Mouse (Mus musculus) heart, embryonic 12.5 days (tissue): ENCODE results near the gene Eef1b2. TPM values are rescaled to one million over a fixed set of nuclear protein-coding genes. Genes with fewer than 3 reads are reported as not detected.
"Not testable (repeated sequence)": the region's sequence is repeated elsewhere in the genome, so short reads cannot be mapped to it uniquely, and the experiment has no call there.

Source experiments
- ATAC-seq: fragments of 200-750 bp; cut with Nextera tagmentation; 2 replicates; pipeline ENCODE4 v1.8.0; 2017; ENCODE audit warnings: moderate TSS enrichment, moderate library complexity; ENCODE audit not compliant: insufficient number of reproducible peaks, low FRiP score
- H3K27ac ChIP-seq: fragments of 300-500 bp; sonication (generic); 2 replicates; pipeline ENCODE4 v1.5.1; 2016; ENCODE audit warnings: mild to moderate bottlenecking, moderate library complexity; ENCODE audit not compliant: poor library complexity, severe bottlenecking
- H3K27me3 ChIP-seq: fragments of 300-500 bp; sonication (generic); replicated peaks from 2 replicates; pipeline ENCODE4 v1.6.1; 2016; ENCODE audit warnings: mild to moderate bottlenecking, moderate library complexity
- H3K36me3 ChIP-seq: fragments of 300-500 bp; sonication (generic); 2 replicates; pipeline ENCODE4 v1.6.1; 2016; ENCODE audit warnings: mild to moderate bottlenecking, moderate library complexity
- H3K4me1 ChIP-seq: fragments of 300-500 bp; sonication (generic); replicated peaks from 2 replicates; pipeline ENCODE4 v1.6.1; 2016; ENCODE audit warnings: mild to moderate bottlenecking
- H3K4me2 ChIP-seq: fragments of 300-500 bp; sonication (generic); 2 replicates; pipeline ENCODE4 v1.6.1; 2016; ENCODE audit warnings: mild to moderate bottlenecking, moderate library complexity
- H3K4me3 ChIP-seq: fragments of 300-500 bp; sonication (generic); 2 replicates; pipeline ENCODE4 v1.5.1; 2016; ENCODE audit warnings: mild to moderate bottlenecking
- H3K9ac ChIP-seq: fragments of 300-500 bp; sonication (generic); 2 replicates; pipeline ENCODE4 v1.6.1; 2016; ENCODE audit warnings: mild to moderate bottlenecking, moderate library complexity
- H3K9me3 ChIP-seq: fragments of 300-500 bp; sonication (generic); replicated peaks from 2 replicates; pipeline ENCODE4 v1.6.1; 2016; ENCODE audit warnings: mild to moderate bottlenecking, moderate library complexity
- WGBS: fragments of 180-500 bp; shearing (Covaris S2); methylation state at CpG from one replicate; pipeline ENCODE4 v1.1.7; 2016; 5-methylcytosine and 5-hydroxymethylcytosine counted together
- polyA plus RNA-seq: library from polyadenylated mRNA; unstranded; fragments of >200 nt; fragmentation: Nextera tagmentation; extraction: Ambion mirVana; gene quantifications from 2 replicates; pipeline ENCODE4 v1.2.1, GENCODE M21; 2016

Gene Eef1b2
- polyA plus RNA-seq, 1 experiment from 2014 or later = 297 TPM

GRCm38 (mm10) chr1:63176259-63176603 lies 394 bp upstream of the Eef1b2 start:
- Histone ChIP-seq H3K9me3 (no peaks in the 10 kb centered on the region), H3K36me3 (peaks cover 34% of the 10 kb centered on the region), H3K4me3 (peak overlapping the region; percentile 89), H3K4me1 (peaks cover 22% of the 10 kb centered on the region), H3K9ac (peak overlapping the region; percentile 98), H3K27ac (peak overlapping the region; percentile 94), H3K27me3 (no peaks in the 10 kb centered on the region), H3K4me2 (peak overlapping the region; percentile 95)
- peak; percentile 43 for ATAC-seq
- WGBS = under 1% methylated on average over 14 of the region's 14 CpGs

GRCm38 (mm10) chr1:63178308-63178707 lies 1.7 kb downstream of the Eef1b2 start:
- WGBS = 66% methylated on average over 3 of the region's 3 CpGs
- H3K4me1 ChIP-seq = peaks cover 22% of the 10 kb centered on the region
- peak overlapping the region; percentile 98; the same call in 1 of the 2 replicates for H3K9ac ChIP-seq
- H3K4me3 ChIP-seq = peak overlapping the region; percentile 89
- peak overlapping the region; percentile 95 for H3K4me2 ChIP-seq
- peaks cover 30% of the 10 kb centered on the region for H3K36me3 ChIP-seq
- no peaks in the 10 kb centered on the region for H3K9me3 ChIP-seq
- H3K27ac ChIP-seq = no peak overlapping the region; the same call in 1 of the 2 replicates
- ATAC-seq = no peak
- H3K27me3 ChIP-seq = no peaks in the 10 kb centered on the region

DNA sequence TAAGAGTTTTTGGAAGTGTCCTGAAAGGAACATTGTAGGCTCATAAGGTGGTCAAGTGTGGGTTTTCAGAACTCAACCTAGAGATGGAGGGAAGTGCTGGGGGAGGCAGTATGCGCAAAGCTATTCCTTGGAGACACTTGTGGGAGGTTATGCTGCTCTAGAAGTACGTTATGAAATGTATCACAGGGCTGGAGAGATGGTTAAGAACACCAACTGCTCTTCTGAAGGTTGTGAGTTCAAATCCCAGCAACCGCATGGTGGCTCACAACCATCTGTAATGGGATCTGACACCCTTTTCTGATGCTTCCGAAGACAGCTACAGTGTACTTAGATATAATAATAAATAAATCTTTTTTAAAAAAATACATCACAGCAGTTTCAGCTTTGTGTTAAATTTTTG lies 3.5 kb downstream of the Eef1b2 start:
- ATAC-seq = no peak
- H3K9me3 ChIP-seq = no peaks in the 10 kb centered on the region
- H3K36me3 ChIP-seq = peaks cover 27% of the 10 kb centered on the region
- no peaks in the 10 kb centered on the region for H3K27me3 ChIP-seq
- H3K9ac ChIP-seq = no peak overlapping the region
- H3K4me3 ChIP-seq = no peak overlapping the region
- no peak overlapping the region for H3K27ac ChIP-seq
- H3K4me1 ChIP-seq = peaks cover 17% of the 10 kb centered on the region
- WGBS = 88% methylated on average over 4 of the region's 4 CpGs
- no peak overlapping the region for H3K4me2 ChIP-seq

- H3K4me3 ChIP-seq, H3K9me3 ChIP-seq, H3K4me2 ChIP-seq, H3K27ac ChIP-seq, H3K27me3 ChIP-seq, ATAC-seq, H3K9ac ChIP-seq: not testable (repeated sequence)
- 67% methylated on average over 4 of the region's 4 CpGs for WGBS
- peaks cover 27% of the 10 kb centered on the region for H3K36me3 ChIP-seq
- peaks cover 13% of the 10 kb centered on the region for H3K4me1 ChIP-seq
Observed at GRCm38 (mm10) chr1:63180575-63180974, 4.0 kb downstream of the Eef1b2 start.

- Histone ChIP-seq H3K9me3 (no peaks in the 10 kb centered on the region), H3K4me1 (peaks cover 10% of the 10 kb centered on the region), H3K4me2 (no peak overlapping the region), H3K36me3 (peaks cover 27% of the 10 kb centered on the region), H3K27ac (no peak overlapping the region), H3K4me3 (no peak overlapping the region), H3K9ac (no peak overlapping the region), H3K27me3 (no peaks in the 10 kb centered on the region)
- WGBS = 5% methylated on average over 3 of the region's 3 CpGs
- ATAC-seq = peak; percentile 63
Observed at GRCm38 (mm10) chr1:63181019-63181418, 4.4 kb downstream of the Eef1b2 start.

DNA sequence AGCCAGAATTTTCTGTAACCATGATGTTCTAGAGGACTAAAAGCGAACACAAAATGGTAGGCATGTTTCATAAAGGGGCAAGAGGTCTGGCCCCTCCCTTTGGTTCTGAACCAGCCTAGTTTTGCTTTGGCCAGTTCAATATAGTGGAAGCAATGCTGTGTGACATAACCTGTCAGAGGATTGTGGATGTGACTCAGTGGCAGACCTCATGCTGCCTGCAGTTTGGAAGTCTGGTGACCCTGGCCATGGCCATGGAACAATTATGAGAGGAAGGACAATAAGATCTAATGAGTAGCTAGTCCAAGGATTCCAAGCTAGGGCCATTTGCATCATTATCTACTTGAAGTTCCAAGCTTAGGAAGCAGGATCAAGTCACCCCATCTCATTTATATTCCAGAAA lies 4.9 kb downstream of the Eef1b2 start:
- H3K27ac ChIP-seq = no peak overlapping the region
- H3K4me3 ChIP-seq = no peak overlapping the region
- no peaks in the 10 kb centered on the region for H3K9me3 ChIP-seq
- H3K4me2 ChIP-seq = no peak overlapping the region
- ATAC-seq = no peak
- WGBS = 98% methylated on average over 1 of the region's 1 CpGs
- peaks cover 10% of the 10 kb centered on the region for H3K4me1 ChIP-seq
- peaks cover 27% of the 10 kb centered on the region for H3K36me3 ChIP-seq
- H3K9ac ChIP-seq = no peak overlapping the region
- no peaks in the 10 kb centered on the region for H3K27me3 ChIP-seq

GRCm38 (mm10) chr1:63182212-63182611 lies 5.6 kb downstream of the Eef1b2 start:
- Histone ChIP-seq H3K36me3 (peaks cover 27% of the 10 kb centered on the region), H3K4me1 (peaks cover 10% of the 10 kb centered on the region), H3K4me2 (no peak overlapping the region), H3K27me3 (no peaks in the 10 kb centered on the region), H3K9me3 (no peaks in the 10 kb centered on the region), H3K4me3 (no peak overlapping the region), H3K9ac (no peak overlapping the region), H3K27ac (no peak overlapping the region)
- WGBS = 82% methylated on average over 5 of the region's 5 CpGs
- ATAC-seq = no peak

- Histone ChIP-seq H3K4me3 (no peak overlapping the region), H3K9me3 (no peaks in the 10 kb centered on the region), H3K27ac (no peak overlapping the region), H3K27me3 (no peaks in the 10 kb centered on the region), H3K36me3 (peaks cover 27% of the 10 kb centered on the region), H3K4me1 (peaks cover 7% of the 10 kb centered on the region), H3K9ac (no peak overlapping the region), H3K4me2 (no peak overlapping the region)
- WGBS = 59% methylated on average over 10 of the region's 10 CpGs
- no peak for ATAC-seq
Observed at GRCm38 (mm10) chr1:63182636-63183270, 6.1 kb downstream of the Eef1b2 start.

GRCm38 (mm10) chr1:63185430-63185829 lies 8.8 kb downstream of the Eef1b2 start:
- H3K36me3 ChIP-seq, H3K27ac ChIP-seq, H3K4me3 ChIP-seq, ATAC-seq, H3K27me3 ChIP-seq, H3K4me2 ChIP-seq, H3K9ac ChIP-seq, H3K4me1 ChIP-seq, H3K9me3 ChIP-seq: not testable (repeated sequence)
- WGBS = 93% methylated on average over 6 of the region's 6 CpGs

- no peak overlapping the region for H3K4me3 ChIP-seq
- no peaks in the 10 kb centered on the region for H3K27me3 ChIP-seq
- H3K9ac ChIP-seq = no peak overlapping the region
- H3K27ac ChIP-seq = no peak overlapping the region
- no peak for ATAC-seq
- H3K9me3 ChIP-seq = no peaks in the 10 kb centered on the region
- WGBS = 78% methylated on average over 3 of the region's 3 CpGs
- H3K4me1 ChIP-seq = peaks cover 20% of the 10 kb centered on the region
- H3K4me2 ChIP-seq = no peak overlapping the region
- H3K36me3 ChIP-seq = no peaks in the 10 kb centered on the region
Observed at GRCm38 (mm10) chr1:63188536-63188935, 11.9 kb downstream of the Eef1b2 start.

DNA sequence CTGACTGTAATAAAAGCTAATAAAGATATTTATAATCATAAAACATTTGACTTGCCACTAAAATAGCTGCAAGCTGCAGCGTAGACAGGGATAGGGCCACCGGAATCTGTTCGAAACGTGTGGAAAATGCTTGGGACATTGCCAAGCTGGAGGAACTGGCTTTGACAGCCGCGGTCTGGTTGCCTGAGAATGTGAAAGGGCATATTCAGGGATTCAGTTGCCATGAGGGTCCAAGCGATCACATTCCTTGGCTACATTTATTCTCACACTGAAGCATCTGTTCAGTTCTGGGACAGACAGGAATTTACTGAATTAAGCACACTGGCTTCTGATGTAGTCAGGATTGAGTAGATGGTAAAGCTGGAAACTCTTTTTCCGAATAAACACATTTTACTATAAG lies 14.2 kb downstream of the Eef1b2 start:
- Histone ChIP-seq H3K27ac (peak overlapping the region; percentile 51), H3K9ac (no peak overlapping the region), H3K4me1 (peaks cover 21% of the 10 kb centered on the region), H3K27me3 (no peaks in the 10 kb centered on the region), H3K36me3 (no peaks in the 10 kb centered on the region), H3K9me3 (no peaks in the 10 kb centered on the region), H3K4me2 (no peak overlapping the region), H3K4me3 (no peak overlapping the region)
- ATAC-seq = no peak
- 43% methylated on average over 8 of the region's 8 CpGs for WGBS
